Mouse (Mus musculus) embryonic fibroblast, embryonic 13.5 days (primary cell): ENCODE data around the gene Gm45711. TPM values are rescaled to one million over a fixed set of nuclear protein-coding genes. Genes with fewer than 3 reads are reported as not detected.

ENCODE experiments used
- H3K27ac ChIP-seq: 2 replicates; pipeline ENCODE4 v1.5.1; 2012; ENCODE audit warnings: low read length, control low read depth, inconsistent platforms; ENCODE audit not compliant: insufficient read depth
- H3K4me1 ChIP-seq: 2 replicates; pipeline ENCODE4 v1.6.1; 2011; ENCODE audit warnings: low read length; ENCODE audit not compliant: control insufficient read depth, insufficient read depth
- H3K4me3 ChIP-seq: 2 replicates; pipeline ENCODE4 v1.5.1; 2011; ENCODE audit warnings: mild to moderate bottlenecking, control low read depth, low read length; ENCODE audit not compliant: insufficient read depth
- CTCF ChIP-seq: IDR thresholded peaks from 2 replicates; pipeline ENCODE4 v1.5.1; 2011; ENCODE audit warnings: mild to moderate bottlenecking, control low read depth, low read length, moderate library complexity, borderline replicate concordance; ENCODE audit not compliant: insufficient read depth
- POLR2A ChIP-seq: IDR thresholded peaks from 2 replicates; pipeline ENCODE4 v1.6.1; 2011; ENCODE audit warnings: low read depth, mild to moderate bottlenecking, control low read depth, low read length, moderate library complexity
- polyA plus RNA-seq: library from polyadenylated mRNA; stranded (reverse); fragments of >200 nt; gene quantifications from 2 replicates; pipeline ENCODE4 v1.2.4, GENCODE M21; 2011; ENCODE audit warnings: low read depth; ENCODE audit not compliant: missing spikeins, insufficient read length

Gm45711 gene
- polyA plus RNA-seq, 1 experiment, result not detected

- Histone ChIP-seq H3K4me3 (peak overlapping the region; percentile 81), H3K27ac (no peak overlapping the region), H3K4me1 (no peaks in the 10 kb centered on the region)
- TF ChIP-seq POLR2A (no peak), CTCF (no peak)
Measured at GRCm38 (mm10) chr8:104247054-104247907, 62.6 kb downstream of the Gm45711 start.

- Histone ChIP-seq H3K27ac (no peak overlapping the region), H3K4me1 (no peaks in the 10 kb centered on the region), H3K4me3 (no peak overlapping the region)
- no peak for TF ChIP-seq CTCF
- no peak for TF ChIP-seq POLR2A
Measured at GRCm38 (mm10) chr8:104246621-104247020, 63.3 kb downstream of the Gm45711 start.

DNA sequence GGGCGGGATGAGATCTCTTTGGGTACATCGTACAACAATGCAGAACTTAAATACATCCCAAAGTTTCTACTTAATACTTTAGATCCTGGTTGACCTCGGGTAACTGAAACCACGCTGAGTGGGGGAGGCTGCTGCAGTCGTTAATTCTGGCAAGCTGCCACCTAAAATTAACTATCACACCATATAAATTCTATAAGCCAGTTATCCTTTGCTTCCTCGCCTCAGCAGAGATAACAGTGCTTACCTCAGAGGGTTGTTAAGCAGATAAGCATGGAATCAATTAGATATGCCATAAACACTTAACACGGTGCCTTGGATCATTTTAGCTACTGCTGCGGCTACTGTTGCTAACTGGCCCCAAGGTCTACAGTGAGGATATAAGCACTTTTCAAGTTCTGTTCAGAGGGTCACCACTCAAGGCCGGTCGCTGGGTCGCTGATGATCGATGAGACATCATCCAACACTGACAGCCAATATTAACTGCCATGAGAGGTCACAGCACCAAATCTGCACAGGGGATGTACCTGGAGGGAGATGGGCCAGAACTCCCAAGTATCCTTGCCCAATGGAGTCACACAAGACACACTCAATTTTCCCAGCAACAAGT is 67.7 kb downstream of the Gm45711 start:
- Histone ChIP-seq H3K4me1 (no peaks in the 10 kb centered on the region), H3K4me3 (no peak overlapping the region), H3K27ac (no peak overlapping the region)
- no peak for TF ChIP-seq POLR2A
- no peak for TF ChIP-seq CTCF

GRCm38 (mm10) chr8:104239418-104239861 is 70.4 kb downstream of the Gm45711 start:
- no peak for TF ChIP-seq CTCF
- TF ChIP-seq POLR2A, result no peak
- H3K4me3 ChIP-seq, result no peak overlapping the region
- H3K4me1 ChIP-seq, result no peaks in the 10 kb centered on the region
- no peak overlapping the region for H3K27ac ChIP-seq

DNA sequence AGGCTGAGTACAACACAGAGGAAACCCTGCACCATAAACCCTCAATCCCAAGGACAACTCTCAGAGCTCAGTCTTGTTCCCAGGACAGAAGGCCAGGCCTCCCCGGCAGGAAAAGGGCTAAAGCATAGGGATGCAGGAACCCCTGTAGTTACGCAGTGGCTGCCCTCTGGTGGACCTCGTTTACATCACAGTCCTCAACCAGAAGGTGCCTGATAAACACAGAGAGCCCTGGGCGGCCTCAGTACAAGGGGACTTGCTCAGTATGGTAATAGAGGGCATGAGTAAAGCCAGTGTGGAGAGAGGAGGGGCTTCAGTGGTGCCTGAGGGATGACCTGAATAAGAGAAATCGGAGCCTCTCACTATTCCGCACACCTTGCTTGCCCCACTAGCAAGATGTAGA is 75.3 kb downstream of the Gm45711 start:
- Histone ChIP-seq H3K27ac (no peak overlapping the region), H3K4me3 (no peak overlapping the region), H3K4me1 (no peaks in the 10 kb centered on the region)
- peak; percentile 59; the same call in 1 of the 2 replicates for TF ChIP-seq CTCF
- TF ChIP-seq POLR2A, result no peak

DNA sequence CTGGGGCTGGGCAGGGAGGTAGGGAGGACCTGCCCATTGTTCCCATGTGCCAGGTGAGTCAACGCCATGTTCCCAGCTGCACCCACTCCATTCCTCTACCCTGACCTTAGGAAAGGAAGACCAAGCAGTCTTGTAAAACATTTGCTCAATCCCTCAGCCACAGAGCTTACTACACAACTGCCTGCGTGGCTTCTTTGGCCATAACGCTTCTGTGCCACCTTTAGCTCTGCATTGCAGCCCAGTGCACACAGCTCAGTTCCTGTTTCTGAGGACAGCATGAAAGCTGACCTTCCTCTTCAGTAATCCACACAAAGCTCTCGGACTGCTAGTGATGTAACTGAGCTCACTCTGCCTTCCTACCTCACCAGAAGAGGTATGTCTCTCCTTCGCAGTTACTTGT is 77.0 kb downstream of the Gm45711 start:
- TF ChIP-seq POLR2A, result no peak
- TF ChIP-seq CTCF, result no peak
- Histone ChIP-seq H3K27ac (no peak overlapping the region), H3K4me1 (no peaks in the 10 kb centered on the region), H3K4me3 (no peak overlapping the region)

DNA sequence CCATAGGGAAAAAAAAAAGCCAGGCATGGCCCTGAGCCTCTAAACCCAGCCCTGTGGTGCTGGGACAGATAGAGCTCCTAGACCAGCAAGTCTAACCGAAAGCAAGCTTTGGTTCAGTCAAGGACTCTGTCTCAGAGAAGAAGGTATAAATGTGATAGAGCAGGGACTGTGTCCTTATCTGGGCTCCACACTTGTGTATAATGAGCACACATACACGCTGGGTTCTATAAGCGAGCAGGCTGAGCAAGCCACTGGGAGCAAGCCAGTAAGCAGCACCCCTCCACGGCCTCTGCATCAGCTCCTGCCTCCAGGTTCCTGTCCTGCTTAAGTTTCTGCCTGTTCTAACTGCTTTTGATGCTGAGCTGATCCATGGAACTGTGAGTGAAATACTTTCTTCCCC is 77.8 kb downstream of the Gm45711 start:
- Histone ChIP-seq H3K27ac (no peak overlapping the region), H3K4me3 (no peak overlapping the region), H3K4me1 (no peaks in the 10 kb centered on the region)
- TF ChIP-seq CTCF (no peak), POLR2A (no peak)

Other genes with a start within 250 kb of the Gm45711 start
- gene Cdh5, start 208.5 kb downstream of the Gm45711 start, polyA plus RNA-seq, result not detected in 2 replicates
- gene Bean1, start 139.6 kb downstream of the Gm45711 start, polyA plus RNA-seq, result 0.89 and 0.90 TPM in 2 replicates
- 12.8 and 16.9 TPM in 2 replicates for gene Tk2, start 61.5 kb downstream of the Gm45711 start, polyA plus RNA-seq
- gene Cklf, start 59.2 kb downstream of the Gm45711 start, polyA plus RNA-seq, result 26.7 and 27.6 TPM in 2 replicates
- not detected in 2 replicates for gene Cmtm2a, start 16.9 kb downstream of the Gm45711 start, polyA plus RNA-seq
- not detected in 2 replicates for gene Cmtm1, start 64 bp upstream of the Gm45711 start, polyA plus RNA-seq
- not detected in 2 replicates for gene Gm11020, start 11.5 kb upstream of the Gm45711 start, polyA plus RNA-seq
- gene Cmtm2b, start 12.1 kb upstream of the Gm45711 start, polyA plus RNA-seq, result not detected in 2 replicates
- gene Cmtm3, start 29.3 kb upstream of the Gm45711 start, polyA plus RNA-seq, result 133 and 134 TPM in 2 replicates
- gene Cmtm4, start 85.7 kb upstream of the Gm45711 start, polyA plus RNA-seq, result 28.2 and 29.1 TPM in 2 replicates
- 106 and 135 TPM in 2 replicates for gene Dync1li2, start 133.0 kb upstream of the Gm45711 start, polyA plus RNA-seq
- gene Terb1, start 199.8 kb upstream of the Gm45711 start, polyA plus RNA-seq, result 0.25 and 0.33 TPM in 2 replicates
- 69.9 and 85.6 TPM in 2 replicates for gene Nae1, start 224.6 kb upstream of the Gm45711 start, polyA plus RNA-seq
- gene Car7, start 224.6 kb upstream of the Gm45711 start, polyA plus RNA-seq, result 0.58 and 0.84 TPM in 2 replicates